Mouse (Mus musculus) kidney, postnatal 0 days (tissue): Measurements from ENCODE around the gene Fcer2a. TPM values are rescaled to one million over a fixed set of nuclear protein-coding genes. Genes with fewer than 3 reads are reported as not detected.

ENCODE experiments used
- ATAC-seq: fragments of 200-750 bp; cut with Nextera tagmentation; replicated peaks from 2 replicates; pipeline ENCODE4 v1.8.0; 2017; ENCODE audit warnings: low read depth, moderate number of reproducible peaks, moderate TSS enrichment, moderate library complexity; ENCODE audit not compliant: low FRiP score
- DNase-seq: peaks from one replicate; pipeline ENCODE4 v3.0.0-alpha.2; 2016; ENCODE audit warnings: low spot score
- H3K27ac ChIP-seq: fragments of 300-500 bp; sonication (generic); 2 replicates; pipeline ENCODE4 v1.5.1; 2014; ENCODE audit warnings: mild to moderate bottlenecking
- H3K27me3 ChIP-seq: fragments of 300-500 bp; sonication (generic); 2 replicates; pipeline ENCODE4 v1.6.1; 2014; ENCODE audit warnings: low read length, mixed read lengths; ENCODE audit not compliant: insufficient read depth
- H3K36me3 ChIP-seq: fragments of 300-500 bp; sonication (generic); 2 replicates; pipeline ENCODE4 v1.6.1; 2014; ENCODE audit warnings: low read length, mixed read lengths; ENCODE audit not compliant: insufficient read depth
- H3K4me1 ChIP-seq: fragments of 300-500 bp; sonication (generic); replicated peaks from 2 replicates; pipeline ENCODE4 v1.6.1; 2014; ENCODE audit warnings: antibody characterized with exemption, low read length, mixed read lengths; ENCODE audit not compliant: insufficient read depth
- H3K4me2 ChIP-seq: fragments of 300-500 bp; sonication (generic); 2 replicates; pipeline ENCODE4 v1.6.1; 2014; ENCODE audit warnings: mild to moderate bottlenecking, low read length, moderate library complexity, mixed read lengths
- H3K4me3 ChIP-seq: fragments of 300-500 bp; sonication (generic); replicated peaks from 2 replicates; pipeline ENCODE4 v1.5.1; 2014; ENCODE audit warnings: low read depth, low read length
- H3K9ac ChIP-seq: fragments of 300-500 bp; sonication (generic); 2 replicates; pipeline ENCODE4 v1.6.1; 2014; ENCODE audit warnings: low read depth, low read length
- H3K9me3 ChIP-seq: fragments of 300-500 bp; sonication (generic); replicated peaks from 2 replicates; pipeline ENCODE4 v1.6.1; 2016; ENCODE audit warnings: low read length, inconsistent platforms, mixed read lengths
- CTCF ChIP-seq: IDR thresholded peaks from 2 replicates; pipeline ENCODE4 v1.5.1; 2016; ENCODE audit warnings: antibody characterized with exemption, low read depth, mild to moderate bottlenecking, moderate library complexity
- WGBS: fragments of 180-500 bp; shearing (Covaris S2); extraction: QIAGEN DNeasy Blood & Tissue Kit; methylation state at CpG from one replicate; pipeline ENCODE4 v1.1.7; 2014; 5-methylcytosine and 5-hydroxymethylcytosine counted together
- polyA plus RNA-seq: library from polyadenylated mRNA; unstranded; fragments of >200 nt; fragmentation: Nextera tagmentation; extraction: Ambion mirVana; gene quantifications from 2 replicates; pipeline ENCODE4 v1.2.1, GENCODE M21; 2015

The Fcer2a gene
- polyA plus RNA-seq, 1 experiment from 2014 or later: 0.08 TPM

DNA sequence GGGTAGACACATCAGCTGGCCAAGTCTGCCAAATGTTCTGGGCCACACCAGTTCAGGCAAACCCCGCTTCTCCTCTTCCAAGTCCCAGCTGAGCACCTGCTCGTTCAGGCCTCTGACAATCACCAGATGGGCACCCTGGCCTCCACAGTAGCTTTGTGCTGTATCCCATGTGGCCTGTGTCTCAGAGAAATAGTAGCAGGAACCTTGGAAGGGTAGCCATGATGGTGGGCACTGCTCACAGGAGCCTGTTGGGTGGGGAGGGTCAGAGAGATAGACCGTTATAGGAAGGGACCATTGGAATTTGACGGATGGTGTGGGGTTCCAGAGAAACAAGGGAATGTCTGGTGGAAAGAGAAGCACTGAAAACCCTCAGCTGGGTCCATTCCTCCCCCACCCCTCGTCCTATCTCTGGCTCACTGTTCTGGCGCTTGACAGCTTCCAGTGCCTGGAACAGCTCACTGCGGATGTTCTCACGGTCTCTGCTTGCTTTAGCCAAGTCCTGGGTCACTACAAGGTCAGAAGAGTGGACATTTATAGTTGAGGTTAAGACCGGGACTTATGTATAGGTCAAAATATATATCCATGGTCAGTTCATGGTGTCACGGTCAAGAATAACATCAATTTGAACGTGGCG lies 23.5 kb upstream of the Fcer2a start:
- no peak overlapping the region for H3K4me3 ChIP-seq
- WGBS: 54% methylated on average over 12 of the region's 12 CpGs
- H3K4me1 ChIP-seq: no peaks in the 10 kb centered on the region
- no peak overlapping the region for H3K27ac ChIP-seq
- TF ChIP-seq CTCF: no peak
- DNase-seq (no peak), ATAC-seq (no peak)
- no peak overlapping the region for H3K4me2 ChIP-seq
- H3K9me3 ChIP-seq: no peaks in the 10 kb centered on the region
- no peak overlapping the region for H3K9ac ChIP-seq
- no peaks in the 10 kb centered on the region for H3K36me3 ChIP-seq
- no peaks in the 10 kb centered on the region for H3K27me3 ChIP-seq

DNA sequence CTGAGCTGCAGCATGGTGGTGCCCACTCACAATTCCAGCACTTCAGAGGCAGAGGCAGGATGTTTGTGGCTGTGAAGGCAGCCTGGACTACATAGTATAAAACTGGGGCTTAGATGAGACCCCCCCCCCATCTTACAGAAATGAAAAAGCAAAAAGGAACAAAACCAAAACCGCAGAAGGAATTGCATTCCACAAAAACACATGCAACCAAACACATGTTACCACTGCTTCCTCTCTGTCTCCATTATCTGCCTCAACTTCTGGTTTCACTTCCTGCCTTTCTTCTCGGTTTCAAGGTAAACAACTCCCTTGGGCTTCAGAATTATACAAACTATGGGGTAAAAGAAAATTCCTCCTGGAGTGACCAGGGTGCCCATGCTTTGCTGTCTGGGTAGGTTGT lies 17.7 kb upstream of the Fcer2a start:
- no peaks in the 10 kb centered on the region for H3K27me3 ChIP-seq
- no peak for ATAC-seq
- DNase-seq: no peak
- H3K4me2 ChIP-seq: no peak overlapping the region
- no peaks in the 10 kb centered on the region for H3K9me3 ChIP-seq
- H3K4me1 ChIP-seq: no peaks in the 10 kb centered on the region
- no peak overlapping the region for H3K4me3 ChIP-seq
- TF ChIP-seq CTCF: no peak
- no peak overlapping the region for H3K9ac ChIP-seq
- no peaks in the 10 kb centered on the region for H3K36me3 ChIP-seq
- H3K27ac ChIP-seq: no peak overlapping the region
- 57% methylated on average over 2 of the region's 2 CpGs for WGBS

DNA sequence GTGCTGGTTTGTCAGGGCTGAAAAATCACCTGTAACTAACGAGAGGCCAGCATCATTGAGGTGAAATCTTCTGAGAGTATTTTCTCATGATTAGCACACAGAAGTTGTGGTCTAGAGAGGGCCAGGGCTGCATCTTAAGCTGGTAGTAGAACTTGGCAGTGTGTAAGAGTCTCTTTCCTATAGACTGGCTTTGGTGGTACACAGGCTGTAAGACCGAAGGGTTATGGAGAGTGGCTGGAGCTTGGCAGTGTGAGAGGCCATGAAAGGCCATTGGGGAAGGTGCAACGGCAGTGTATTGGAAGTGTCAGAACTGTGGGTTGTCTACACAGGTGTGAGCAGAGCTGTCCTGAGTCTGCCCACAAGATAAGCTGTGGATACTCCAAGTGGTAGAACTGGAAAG lies 16.3 kb upstream of the Fcer2a start:
- Histone ChIP-seq H3K27ac (no peak overlapping the region), H3K4me3 (no peak overlapping the region), H3K4me2 (no peak overlapping the region), H3K9me3 (no peaks in the 10 kb centered on the region), H3K27me3 (no peaks in the 10 kb centered on the region), H3K4me1 (no peaks in the 10 kb centered on the region), H3K36me3 (no peaks in the 10 kb centered on the region), H3K9ac (no peak overlapping the region)
- no peak for ATAC-seq
- no peak for DNase-seq
- 75% methylated on average over 3 of the region's 3 CpGs for WGBS
- TF ChIP-seq CTCF: no peak

DNA sequence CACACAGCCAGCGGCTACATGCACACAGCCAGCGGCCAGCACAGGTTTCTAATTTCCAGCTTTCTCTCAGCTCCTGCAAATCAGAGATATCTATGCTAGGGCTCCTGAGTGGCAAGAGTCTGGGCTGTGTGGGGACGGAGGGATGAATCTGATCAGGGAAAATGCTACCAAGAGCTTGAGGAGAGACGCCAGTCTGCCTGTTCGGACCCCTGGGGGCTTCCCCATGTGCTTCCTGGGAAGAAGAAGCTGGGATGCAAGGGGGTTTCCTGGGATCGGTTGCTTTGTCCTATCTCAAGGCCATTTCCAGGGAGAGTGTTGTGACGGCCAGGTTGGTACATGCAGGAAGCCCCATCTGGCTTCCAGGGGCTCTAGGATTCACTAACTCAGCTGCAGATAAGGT lies 13.6 kb upstream of the Fcer2a start:
- ATAC-seq (no peak), DNase-seq (no peak)
- Histone ChIP-seq H3K27ac (no peak overlapping the region), H3K9me3 (no peaks in the 10 kb centered on the region), H3K4me3 (no peak overlapping the region), H3K4me1 (no peaks in the 10 kb centered on the region), H3K4me2 (no peak overlapping the region), H3K36me3 (no peaks in the 10 kb centered on the region), H3K9ac (no peak overlapping the region), H3K27me3 (no peaks in the 10 kb centered on the region)
- no peak for TF ChIP-seq CTCF
- WGBS: 72% methylated on average over 7 of the region's 7 CpGs

DNA sequence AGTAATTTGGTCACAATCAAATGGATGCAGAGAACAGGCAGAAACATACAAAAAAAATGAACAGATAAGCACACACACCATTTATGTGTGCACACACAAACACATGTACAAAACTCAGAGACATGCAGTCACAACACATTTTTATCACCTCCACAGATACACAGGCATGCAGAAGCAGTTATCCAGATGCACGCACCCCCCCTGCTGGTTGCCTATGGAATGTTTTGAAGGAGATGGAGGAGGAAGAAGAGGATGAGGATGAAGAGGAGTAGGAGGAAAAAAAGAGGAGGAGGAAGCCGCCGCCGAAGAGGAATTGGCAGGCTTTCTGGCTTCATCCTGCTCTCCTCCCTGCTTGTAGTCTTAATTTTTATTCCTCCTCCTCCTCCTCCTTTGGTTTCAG lies 11.7 kb upstream of the Fcer2a start:
- Histone ChIP-seq H3K4me3 (no peak overlapping the region), H3K4me2 (no peak overlapping the region), H3K36me3 (no peaks in the 10 kb centered on the region), H3K27ac (no peak overlapping the region), H3K4me1 (no peaks in the 10 kb centered on the region), H3K9ac (no peak overlapping the region), H3K27me3 (no peaks in the 10 kb centered on the region), H3K9me3 (no peaks in the 10 kb centered on the region)
- WGBS: 47% methylated on average over 4 of the region's 4 CpGs
- no peak for ATAC-seq
- no peak for DNase-seq
- TF ChIP-seq CTCF: peak; percentile 58

DNA sequence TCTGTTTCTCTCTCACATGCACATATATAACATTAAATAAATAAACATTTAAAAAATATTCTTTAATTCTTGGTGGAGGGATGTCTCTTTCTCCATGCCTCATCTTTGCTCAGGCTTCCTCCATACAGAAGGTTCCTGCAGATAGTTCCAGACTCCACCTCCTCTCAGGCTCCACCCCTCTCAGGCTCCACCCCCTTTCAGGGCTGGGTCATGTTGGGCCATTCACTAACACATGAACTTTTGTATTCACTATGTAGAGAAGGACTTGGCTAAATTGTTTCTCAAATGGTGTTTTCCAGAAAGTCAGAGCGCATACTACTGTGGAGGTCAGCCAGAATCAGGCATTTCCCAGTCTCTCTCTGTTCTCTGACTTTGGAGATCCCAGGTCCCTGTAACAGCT lies 7.5 kb upstream of the Fcer2a start:
- Histone ChIP-seq H3K9ac (no peak overlapping the region), H3K4me2 (no peak overlapping the region), H3K36me3 (no peaks in the 10 kb centered on the region), H3K27me3 (no peaks in the 10 kb centered on the region), H3K4me1 (no peaks in the 10 kb centered on the region), H3K4me3 (no peak overlapping the region), H3K9me3 (no peaks in the 10 kb centered on the region), H3K27ac (no peak overlapping the region)
- WGBS: 98% methylated on average over 1 of the region's 1 CpGs
- TF ChIP-seq CTCF: no peak
- DNase-seq (no peak), ATAC-seq (no peak)

DNA sequence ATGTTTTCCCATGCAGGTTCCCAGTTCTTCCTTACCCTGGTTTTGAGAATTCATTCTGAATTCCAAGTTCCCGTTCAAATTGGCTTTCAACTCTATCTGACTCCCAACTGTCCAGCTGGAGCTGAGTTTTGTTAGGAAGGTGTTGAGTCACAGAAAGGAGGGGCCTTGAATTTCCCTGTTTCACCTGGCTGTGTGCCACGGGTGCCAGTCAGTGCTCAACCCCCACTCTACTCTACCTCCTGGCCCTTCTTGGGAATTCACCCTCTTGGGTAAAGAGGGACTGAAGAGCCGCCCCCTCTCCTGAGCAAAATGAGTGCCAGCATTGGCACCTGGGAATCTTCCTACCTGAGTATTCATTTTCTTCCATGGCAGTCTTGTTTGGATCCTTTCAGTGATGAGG lies 3.2 kb downstream of the Fcer2a start:
- TF ChIP-seq CTCF: no peak
- Histone ChIP-seq H3K27ac (no peak overlapping the region), H3K4me3 (no peak overlapping the region), H3K27me3 (no peaks in the 10 kb centered on the region), H3K9ac (no peak overlapping the region), H3K4me2 (no peak overlapping the region), H3K36me3 (no peaks in the 10 kb centered on the region), H3K4me1 (no peaks in the 10 kb centered on the region), H3K9me3 (no peaks in the 10 kb centered on the region)
- WGBS: 81% methylated on average over 3 of the region's 3 CpGs
- DNase-seq (no peak), ATAC-seq (no peak)
